ENCODE assay signal across 10 mouse cellular contexts in genomic region chr7:105761813-105762484, GRCm38 (mm10). TPM values are rescaled to one million over a fixed set of nuclear protein-coding genes. Genes with fewer than 3 reads are reported as not detected.
DNase-seq lines count a peak whose midpoint lies in the region; ATAC-seq lines count a peak whose summit lies in the region.
"Had no signal": no experiment of that assay in that cellular context is flagged by ENCODE, and none has a peak within 500 bp of the region (broad histone marks: within the 10 kb centered on the region; RNA-seq: fewer than 3 reads in every experiment).

No protein-coding gene starts in this region.

- H3K9me3 ChIP-seq in heart, embryonic 10.5 days = no peaks in the 10 kb centered on the region
- peaks cover 23% of the 10 kb centered on the region for H3K9me3 ChIP-seq in megakaryocyte, embryonic 14.5 days
- H3K9me3 ChIP-seq in liver, embryonic 13.5 days (replicated peaks) = no peaks in the 10 kb centered on the region

- H3K27me3 ChIP-seq in heart, embryonic 10.5 days (ENCODE audit: insufficient read depth, poor library complexity, severe bottlenecking) = peaks cover 49% of the 10 kb centered on the region
- H3K27me3 ChIP-seq in megakaryocyte, embryonic 14.5 days (replicated peaks) = peaks cover 81% of the 10 kb centered on the region
- H3K27me3 ChIP-seq in liver, embryonic 13.5 days = peaks cover 37% of the 10 kb centered on the region

- H3K27ac ChIP-seq in heart, embryonic 10.5 days = no peak overlapping the region
- no peak overlapping the region for H3K27ac ChIP-seq in liver, embryonic 13.5 days

- ATAC-seq in megakaryocyte, adult 5-6 weeks (ENCODE audit: poor library complexity, severe bottlenecking) = no peak
- ATAC-seq in liver, embryonic 13.5 days (ENCODE audit: low read depth) = 0 out of 2 replicates have a peak, but pooled peaks have one; percentile 35

- intact Hi-C loops in heart, postnatal 14 days (cut with DNase I) = no loop called here

- H3K4me2 ChIP-seq in liver, embryonic 13.5 days = peak overlapping the region; percentile 61

- no peak for DNase-seq in heart, embryonic 10.5 days (ENCODE audit: low spot score)
- no peak for DNase-seq in heart, postnatal 14 days
- DNase-seq in liver, embryonic 13.5 days = no peak
- DNase-seq in adipocyte (ENCODE audit: low spot score) = no peak
- no peak for DNase-seq in urinary bladder, adult 18-20 months (ENCODE audit: low spot score in 2 of 2)
- DNase-seq in B cell, adult 2 months = no peak
- DNase-seq: cerebellum, adult 11-12 months; kidney, postnatal 10 days had no signal

- H3K4me1 ChIP-seq in heart, embryonic 10.5 days = peaks cover 10% of the 10 kb centered on the region
- H3K4me1 ChIP-seq in megakaryocyte, embryonic 14.5 days = peaks cover 29% of the 10 kb centered on the region
- peaks cover 15% of the 10 kb centered on the region for H3K4me1 ChIP-seq in liver, embryonic 13.5 days (replicated peaks)

- peak overlapping the region; percentile 57 for H3K4me3 ChIP-seq in heart, embryonic 10.5 days
- H3K4me3 ChIP-seq in megakaryocyte, embryonic 14.5 days (replicated peaks) = peak overlapping the region; percentile 81
- peak overlapping the region; percentile 35 for H3K4me3 ChIP-seq in liver, embryonic 13.5 days (replicated peaks)

- peaks cover 79% of the 10 kb centered on the region for H3K36me3 ChIP-seq in heart, embryonic 10.5 days
- H3K36me3 ChIP-seq in megakaryocyte, embryonic 14.5 days (replicated peaks; ENCODE audit: low read length) = no peaks in the 10 kb centered on the region
- 0 out of 2 replicates have a peak, but pooled peaks cover 4% of the 10 kb centered on the region for H3K36me3 ChIP-seq in liver, embryonic 13.5 days

- WGBS in heart, embryonic 10.5 days = 18% methylated on average over 51 of the region's 51 CpGs
- WGBS in liver, embryonic 13.5 days (ENCODE audit: insufficient replicate concordance) = 10% methylated on average over 51 of the region's 51 CpGs

- H3K9ac ChIP-seq in liver, embryonic 13.5 days = peak overlapping the region; percentile 22; the same call in 1 of the 2 replicates

RNA-seq across cellular contexts. Expression of gene Tpp1, which starts 9.9 kb away (rescaled TPM):
- polyA plus RNA-seq in heart, embryonic 10.5 days (2016; fragmentation: Nextera tagmentation; extraction: Ambion mirVana) = 76.5 and 95.2 TPM in 2 replicates
- total RNA-seq in heart, postnatal 14 days (2021) = 10 to 100 TPM; 41.6 to 42.5 TPM
- 37.7 and 43.0 TPM in 2 replicates for polyA plus RNA-seq in megakaryocyte, embryonic 14.5 days (2012; ENCODE audit: insufficient read depth, low replicate concordance)
- total RNA-seq in megakaryocyte, adult 5-6 weeks (2015) = 69.7 and 71.5 TPM in 2 replicates
- total RNA-seq in megakaryocyte, adult 5-6 weeks (2017) = 21.7 and 29.0 TPM in 2 replicates
- 51.2 and 63.6 TPM in 2 replicates for polyA plus RNA-seq in liver, embryonic 13.5 days (2015; fragmentation: Nextera tagmentation; extraction: Ambion mirVana)

RNA-seq across cellular contexts. Expression of gene Taf10, which starts 17.8 kb away (rescaled TPM):
- polyA plus RNA-seq in heart, embryonic 10.5 days (2016; fragmentation: Nextera tagmentation; extraction: Ambion mirVana) = 153 and 184 TPM in 2 replicates
- 10 to 100 TPM; 81.0 to 88.8 TPM for total RNA-seq in heart, postnatal 14 days (2021)
- polyA plus RNA-seq in megakaryocyte, embryonic 14.5 days (2012; ENCODE audit: insufficient read depth, low replicate concordance) = 411 and 429 TPM in 2 replicates
- total RNA-seq in megakaryocyte, adult 5-6 weeks (2015) = 259 and 284 TPM in 2 replicates
- 129 and 148 TPM in 2 replicates for total RNA-seq in megakaryocyte, adult 5-6 weeks (2017)
- polyA plus RNA-seq in liver, embryonic 13.5 days (2015; fragmentation: Nextera tagmentation; extraction: Ambion mirVana) = 130 and 158 TPM in 2 replicates

RNA-seq across cellular contexts. Expression of gene Rrp8, which starts 24.8 kb away (rescaled TPM):
- polyA plus RNA-seq in heart, embryonic 10.5 days (2016; fragmentation: Nextera tagmentation; extraction: Ambion mirVana) = 30.9 and 40.6 TPM in 2 replicates
- total RNA-seq in heart, postnatal 14 days (2021) = 10 to 100 TPM; 10.8 to 11.2 TPM
- polyA plus RNA-seq in megakaryocyte, embryonic 14.5 days (2012; ENCODE audit: insufficient read depth, low replicate concordance) = 20.7 and 32.3 TPM in 2 replicates
- 12.3 and 15.8 TPM in 2 replicates for total RNA-seq in megakaryocyte, adult 5-6 weeks (2015)
- 17.4 and 21.0 TPM in 2 replicates for total RNA-seq in megakaryocyte, adult 5-6 weeks (2017)
- 25.2 and 27.4 TPM in 2 replicates for polyA plus RNA-seq in liver, embryonic 13.5 days (2015; fragmentation: Nextera tagmentation; extraction: Ambion mirVana)

RNA-seq across cellular contexts. Expression of gene Dchs1, which starts 25.5 kb away (rescaled TPM):
- 4.2 and 8.6 TPM in 2 replicates for polyA plus RNA-seq in heart, embryonic 10.5 days (2016; fragmentation: Nextera tagmentation; extraction: Ambion mirVana)
- 10 to 100 TPM; 18.0 to 21.1 TPM for total RNA-seq in heart, postnatal 14 days (2021)
- polyA plus RNA-seq in megakaryocyte, embryonic 14.5 days (2012; ENCODE audit: insufficient read depth, low replicate concordance) = 0.27 and 0.74 TPM in 2 replicates
- total RNA-seq in megakaryocyte, adult 5-6 weeks (2015) = 0.07 TPM in 2 replicates
- total RNA-seq in megakaryocyte, adult 5-6 weeks (2017) = 0.04 TPM in 1 of 2 replicates, not detected in the other
- 0.73 and 0.74 TPM in 2 replicates for polyA plus RNA-seq in liver, embryonic 13.5 days (2015; fragmentation: Nextera tagmentation; extraction: Ambion mirVana)

RNA-seq across cellular contexts. Expression of gene Ilk, which starts 25.6 kb away (rescaled TPM):
- 371 and 403 TPM in 2 replicates for polyA plus RNA-seq in heart, embryonic 10.5 days (2016; fragmentation: Nextera tagmentation; extraction: Ambion mirVana)
- total RNA-seq in heart, postnatal 14 days (2021) = 100 to 1,000 TPM; 115 to 123 TPM
- polyA plus RNA-seq in megakaryocyte, embryonic 14.5 days (2012; ENCODE audit: insufficient read depth, low replicate concordance) = 241 and 315 TPM in 2 replicates
- 259 and 268 TPM in 2 replicates for total RNA-seq in megakaryocyte, adult 5-6 weeks (2015)
- 180 and 183 TPM in 2 replicates for total RNA-seq in megakaryocyte, adult 5-6 weeks (2017)
- 125 and 138 TPM in 2 replicates for polyA plus RNA-seq in liver, embryonic 13.5 days (2015; fragmentation: Nextera tagmentation; extraction: Ambion mirVana)
